Mouse (Mus musculus) limb, embryonic 12.5 days (tissue): Measurements from ENCODE around the gene Rab7. TPM values are rescaled to one million over a fixed set of nuclear protein-coding genes. Genes with fewer than 3 reads are reported as not detected.

Experiments used
- ATAC-seq: fragments of 200-750 bp; cut with Nextera tagmentation; 2 replicates; pipeline ENCODE4 v1.8.0; 2017; ENCODE audit warnings: low read depth, moderate TSS enrichment; ENCODE audit not compliant: insufficient number of reproducible peaks, insufficient read depth, low FRiP score, low TSS enrichment
- H3K27ac ChIP-seq: fragments of 300-500 bp; sonication (generic); 2 replicates; pipeline ENCODE4 v1.5.1; 2016; ENCODE audit warnings: mild to moderate bottlenecking, moderate library complexity
- H3K27me3 ChIP-seq: fragments of 300-500 bp; sonication (generic); 2 replicates; pipeline ENCODE4 v1.6.1; 2016; ENCODE audit warnings: mild to moderate bottlenecking, moderate library complexity
- H3K36me3 ChIP-seq: fragments of 300-500 bp; sonication (generic); 2 replicates; pipeline ENCODE4 v1.6.1; 2016; ENCODE audit warnings: mild to moderate bottlenecking, moderate library complexity
- H3K4me1 ChIP-seq: fragments of 300-500 bp; sonication (generic); replicated peaks from 2 replicates; pipeline ENCODE4 v1.6.1; 2016
- H3K4me2 ChIP-seq: fragments of 300-500 bp; sonication (generic); 2 replicates; pipeline ENCODE4 v1.6.1; 2016; ENCODE audit warnings: mild to moderate bottlenecking, moderate library complexity
- H3K4me3 ChIP-seq: fragments of 300-500 bp; sonication (generic); replicated peaks from 2 replicates; pipeline ENCODE4 v1.5.1; 2016; ENCODE audit warnings: mild to moderate bottlenecking
- H3K9ac ChIP-seq: fragments of 300-500 bp; sonication (generic); replicated peaks from 2 replicates; pipeline ENCODE4 v1.6.1; 2016; ENCODE audit warnings: mild to moderate bottlenecking, moderate library complexity
- H3K9me3 ChIP-seq: fragments of 300-500 bp; sonication (generic); 2 replicates; pipeline ENCODE4 v1.6.1; 2016; ENCODE audit warnings: mild to moderate bottlenecking, moderate library complexity
- WGBS: fragments of 180-500 bp; shearing (Covaris S2); methylation state at CpG from one replicate; pipeline ENCODE4 v1.1.7; 2016; 5-methylcytosine and 5-hydroxymethylcytosine counted together
- polyA plus RNA-seq: library from polyadenylated mRNA; unstranded; fragments of >200 nt; fragmentation: Nextera tagmentation; extraction: Ambion mirVana; gene quantifications from 2 replicates; pipeline ENCODE4 v1.2.1, GENCODE M21; 2016

Gene Rab7
- polyA plus RNA-seq, 1 experiment from 2014 or later: 154 TPM

- H3K27ac ChIP-seq: no peak overlapping the region
- no peaks in the 10 kb centered on the region for H3K36me3 ChIP-seq
- no peak overlapping the region for H3K4me2 ChIP-seq
- no peak for ATAC-seq
- H3K9me3 ChIP-seq: no peaks in the 10 kb centered on the region
- H3K4me3 ChIP-seq: no peak overlapping the region
- H3K27me3 ChIP-seq: no peaks in the 10 kb centered on the region; the same call in 1 of the 2 replicates
- no peaks in the 10 kb centered on the region for H3K4me1 ChIP-seq
- H3K9ac ChIP-seq: no peak overlapping the region
- WGBS: 50% methylated on average over 3 of the region's 3 CpGs
Measured at GRCm38 (mm10) chr6:88067722-88068121, 22.7 kb upstream of the Rab7 start.

GRCm38 (mm10) chr6:88065968-88066367 is 20.9 kb upstream of the Rab7 start:
- H3K4me1 ChIP-seq: no peaks in the 10 kb centered on the region
- 58% methylated on average over 3 of the region's 3 CpGs for WGBS
- no peak overlapping the region for H3K9ac ChIP-seq
- no peak for ATAC-seq
- H3K27me3 ChIP-seq: no peaks in the 10 kb centered on the region; the same call in 1 of the 2 replicates
- H3K9me3 ChIP-seq: no peaks in the 10 kb centered on the region
- no peak overlapping the region for H3K4me2 ChIP-seq
- H3K36me3 ChIP-seq: no peaks in the 10 kb centered on the region
- H3K27ac ChIP-seq: no peak overlapping the region
- H3K4me3 ChIP-seq: no peak overlapping the region

DNA sequence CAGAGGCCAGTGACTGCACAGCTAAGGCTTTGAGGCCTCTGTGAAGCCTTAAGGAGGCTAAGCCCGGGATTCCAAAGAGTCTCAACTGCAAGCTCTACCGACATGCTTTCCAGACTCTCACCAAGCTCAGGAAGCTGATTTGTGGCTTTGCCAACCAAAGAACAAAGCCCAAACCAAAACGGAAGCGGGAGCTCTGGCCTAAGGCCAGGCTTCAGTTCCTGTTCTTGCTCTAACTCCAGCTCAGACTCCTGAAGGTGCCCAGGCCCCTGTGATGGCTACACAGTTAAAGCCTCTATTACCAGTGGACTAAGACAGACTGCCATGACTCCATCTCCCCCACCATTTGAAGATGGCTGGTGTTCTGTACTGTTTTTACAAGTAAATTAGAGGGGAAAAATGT is 20.0 kb upstream of the Rab7 start:
- H3K36me3 ChIP-seq: no peaks in the 10 kb centered on the region
- no peak overlapping the region for H3K4me3 ChIP-seq
- no peaks in the 10 kb centered on the region for H3K9me3 ChIP-seq
- no peaks in the 10 kb centered on the region for H3K4me1 ChIP-seq
- H3K9ac ChIP-seq: no peak overlapping the region
- no peak for ATAC-seq
- WGBS: 65% methylated on average over 4 of the region's 4 CpGs
- no peak overlapping the region for H3K4me2 ChIP-seq
- H3K27ac ChIP-seq: no peak overlapping the region
- no peaks in the 10 kb centered on the region; the same call in 1 of the 2 replicates for H3K27me3 ChIP-seq

DNA sequence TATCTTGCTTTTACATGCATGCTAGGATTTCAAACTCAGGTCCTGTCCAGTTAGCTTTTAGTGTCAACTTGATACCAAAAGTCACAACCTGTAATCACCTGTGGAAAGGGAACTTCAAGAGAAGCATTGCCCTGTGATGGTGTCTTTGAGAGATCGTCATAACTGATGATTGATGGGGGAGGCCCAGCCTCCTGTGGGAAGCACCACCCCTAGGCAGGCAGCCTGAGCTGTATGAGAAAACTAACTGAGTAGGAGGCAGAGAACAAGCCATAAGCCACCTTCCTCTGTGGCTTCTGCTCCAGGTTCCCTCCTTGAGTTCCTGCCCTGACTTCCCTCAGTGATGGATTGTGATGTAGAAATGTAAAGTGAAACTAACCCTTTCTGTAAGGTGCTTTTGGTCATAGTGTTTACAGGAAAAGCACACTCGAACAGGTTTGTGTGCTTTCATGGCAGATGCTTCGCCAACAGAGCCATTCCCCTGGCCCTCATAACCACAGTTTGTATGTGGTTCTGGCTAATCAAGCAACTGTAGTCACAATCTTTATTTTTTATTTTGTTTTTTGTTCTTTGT is 19.1 kb upstream of the Rab7 start:
- H3K36me3 ChIP-seq: no peaks in the 10 kb centered on the region
- H3K27me3 ChIP-seq: no peaks in the 10 kb centered on the region
- H3K4me3 ChIP-seq: no peak overlapping the region
- no peaks in the 10 kb centered on the region for H3K4me1 ChIP-seq
- H3K9ac ChIP-seq: no peak overlapping the region
- H3K4me2 ChIP-seq: no peak overlapping the region
- ATAC-seq: no peak
- WGBS: 84% methylated on average over 3 of the region's 3 CpGs
- no peaks in the 10 kb centered on the region for H3K9me3 ChIP-seq
- H3K27ac ChIP-seq: no peak overlapping the region

DNA sequence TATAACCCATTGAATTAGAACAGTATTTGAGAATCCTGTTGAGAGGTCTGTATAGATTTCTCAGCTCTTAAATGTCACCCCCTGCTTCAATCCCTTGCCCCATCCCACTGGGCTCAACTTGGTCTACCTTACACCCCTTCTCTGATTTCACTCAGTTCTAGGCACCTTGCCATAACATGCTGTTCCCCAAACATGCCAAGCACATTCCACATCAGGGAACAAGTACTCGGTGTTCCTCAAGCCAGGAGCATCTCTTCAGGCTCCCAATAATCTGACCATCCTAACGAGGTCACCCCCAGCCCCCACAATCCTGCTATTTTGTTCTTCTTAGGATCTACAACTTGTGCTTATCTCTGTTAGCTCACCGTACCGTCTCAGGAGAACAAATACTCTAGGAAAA is 17.3 kb upstream of the Rab7 start:
- no peaks in the 10 kb centered on the region for H3K4me1 ChIP-seq
- no peaks in the 10 kb centered on the region for H3K9me3 ChIP-seq
- H3K27ac ChIP-seq: no peak overlapping the region
- no peak for ATAC-seq
- no peak overlapping the region for H3K9ac ChIP-seq
- no peaks in the 10 kb centered on the region for H3K27me3 ChIP-seq
- no peaks in the 10 kb centered on the region for H3K36me3 ChIP-seq
- no peak overlapping the region for H3K4me2 ChIP-seq
- H3K4me3 ChIP-seq: no peak overlapping the region
- 80% methylated on average over 4 of the region's 4 CpGs for WGBS

- no peak for ATAC-seq
- Histone ChIP-seq H3K9ac (no peak overlapping the region), H3K27me3 (no peaks in the 10 kb centered on the region), H3K36me3 (no peaks in the 10 kb centered on the region), H3K4me1 (no peaks in the 10 kb centered on the region), H3K4me3 (no peak overlapping the region), H3K9me3 (no peaks in the 10 kb centered on the region), H3K4me2 (no peak overlapping the region), H3K27ac (no peak overlapping the region)
- 87% methylated on average over 4 of the region's 4 CpGs for WGBS
Measured at GRCm38 (mm10) chr6:88061406-88061805, 16.3 kb upstream of the Rab7 start.

- WGBS: 88% methylated on average over 4 of the region's 4 CpGs
- no peak overlapping the region for H3K4me3 ChIP-seq
- H3K4me2 ChIP-seq: no peak overlapping the region
- no peak overlapping the region for H3K9ac ChIP-seq
- H3K27me3 ChIP-seq: no peaks in the 10 kb centered on the region
- no peaks in the 10 kb centered on the region for H3K9me3 ChIP-seq
- no peaks in the 10 kb centered on the region for H3K4me1 ChIP-seq
- no peak overlapping the region for H3K27ac ChIP-seq
- H3K36me3 ChIP-seq: no peaks in the 10 kb centered on the region
- ATAC-seq: no peak
Measured at GRCm38 (mm10) chr6:88060602-88061001, 15.5 kb upstream of the Rab7 start.

DNA sequence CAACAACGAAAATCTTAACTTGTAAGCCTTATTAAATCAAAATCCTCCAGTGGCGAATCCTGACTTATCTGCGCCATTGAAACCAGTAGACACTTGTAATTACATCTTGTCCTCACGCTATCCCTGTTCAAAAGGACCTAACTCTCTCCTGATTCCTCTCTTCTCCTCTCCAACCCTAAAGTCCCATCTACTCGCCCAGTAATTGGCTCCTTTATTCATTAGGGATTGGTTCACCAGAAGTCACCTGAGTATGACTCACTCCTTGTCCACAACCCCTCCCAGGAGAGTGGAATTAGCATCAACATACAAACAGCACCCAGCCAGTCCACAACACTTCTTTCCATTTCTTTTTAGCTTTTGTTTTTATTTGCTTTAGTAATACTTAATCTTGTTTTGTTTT is 14.8 kb upstream of the Rab7 start:
- Histone ChIP-seq H3K4me1 (no peaks in the 10 kb centered on the region), H3K9ac (no peak overlapping the region), H3K27ac (no peak overlapping the region), H3K4me2 (no peak overlapping the region), H3K9me3 (no peaks in the 10 kb centered on the region), H3K27me3 (no peaks in the 10 kb centered on the region), H3K4me3 (no peak overlapping the region), H3K36me3 (no peaks in the 10 kb centered on the region)
- WGBS: 82% methylated on average over 5 of the region's 5 CpGs
- ATAC-seq: no peak

GRCm38 (mm10) chr6:88056866-88057265 is 11.8 kb upstream of the Rab7 start:
- Histone ChIP-seq H3K27ac (no peak overlapping the region), H3K9me3 (no peaks in the 10 kb centered on the region), H3K4me3 (no peak overlapping the region), H3K4me1 (no peaks in the 10 kb centered on the region), H3K4me2 (no peak overlapping the region), H3K36me3 (no peaks in the 10 kb centered on the region), H3K9ac (no peak overlapping the region), H3K27me3 (0 out of 2 replicates have a peak, but pooled peaks cover 4% of the 10 kb centered on the region)
- ATAC-seq: no peak
- WGBS: 88% methylated on average over 5 of the region's 5 CpGs

- H3K4me1 ChIP-seq: no peaks in the 10 kb centered on the region
- no peak overlapping the region for H3K4me2 ChIP-seq
- WGBS: 82% methylated on average over 5 of the region's 5 CpGs
- no peaks in the 10 kb centered on the region for H3K36me3 ChIP-seq
- no peak overlapping the region for H3K4me3 ChIP-seq
- H3K9ac ChIP-seq: no peak overlapping the region
- ATAC-seq: no peak
- H3K9me3 ChIP-seq: no peaks in the 10 kb centered on the region
- H3K27ac ChIP-seq: no peak overlapping the region
- H3K27me3 ChIP-seq: 0 out of 2 replicates have a peak, but pooled peaks cover 4% of the 10 kb centered on the region
Measured at GRCm38 (mm10) chr6:88055663-88056062, 10.6 kb upstream of the Rab7 start.

DNA sequence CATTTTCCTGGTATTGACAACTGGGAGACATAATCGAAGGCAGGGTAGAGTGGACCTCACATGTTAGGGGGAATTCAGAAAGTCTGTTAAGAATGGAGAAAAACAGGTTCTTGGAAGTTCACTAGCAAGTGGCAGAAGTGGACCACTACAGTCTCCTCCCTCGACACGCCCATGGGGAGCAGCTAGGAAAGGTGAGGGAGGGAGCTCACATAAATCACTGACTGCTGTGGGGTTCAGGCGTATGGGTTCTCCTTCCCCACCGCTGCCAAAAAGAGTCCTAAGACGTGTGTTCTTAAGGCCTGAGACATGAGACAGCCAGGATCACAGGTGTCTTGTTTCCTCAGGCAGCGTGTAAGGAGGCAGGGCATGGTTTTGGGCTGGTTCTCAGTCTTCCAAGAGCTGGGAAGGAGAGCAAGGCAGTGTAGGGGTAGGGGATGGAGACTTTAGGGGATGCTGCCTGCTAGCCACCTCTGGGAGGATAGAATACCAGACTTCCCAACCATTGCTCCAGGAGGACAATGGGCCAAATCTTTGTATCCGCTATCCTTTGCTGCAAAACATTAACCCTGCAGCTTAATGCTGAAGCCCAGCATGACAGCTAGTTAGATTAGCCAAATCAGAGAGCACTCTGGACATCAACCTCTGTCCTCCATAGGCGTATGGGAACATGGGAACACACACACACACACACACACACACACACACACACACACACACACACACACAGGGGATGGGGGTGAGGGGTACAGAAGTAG is 9.2 kb upstream of the Rab7 start:
- no peak overlapping the region for H3K27ac ChIP-seq
- no peak overlapping the region for H3K4me3 ChIP-seq
- H3K4me1 ChIP-seq: no peaks in the 10 kb centered on the region
- H3K4me2 ChIP-seq: no peak overlapping the region
- no peaks in the 10 kb centered on the region for H3K36me3 ChIP-seq
- no peak for ATAC-seq
- no peak overlapping the region for H3K9ac ChIP-seq
- 0 out of 2 replicates have a peak, but pooled peaks cover 4% of the 10 kb centered on the region for H3K27me3 ChIP-seq
- no peaks in the 10 kb centered on the region for H3K9me3 ChIP-seq
- 57% methylated on average over 9 of the region's 9 CpGs for WGBS
